Mouse (Mus musculus) CD4-positive naive resting alpha-beta T cell, adult 76 days (primary cell): ENCODE data around the gene Xlr. TPM values are rescaled to one million over a fixed set of nuclear protein-coding genes. Genes with fewer than 3 reads are reported as not detected.

Experiments used
- total RNA-seq: library from RNA; stranded (reverse); gene quantifications from one replicate; pipeline ENCODE4 v1.2.4, GENCODE M21; 2023

The Xlr gene
- 1.2 TPM for total RNA-seq

DNA sequence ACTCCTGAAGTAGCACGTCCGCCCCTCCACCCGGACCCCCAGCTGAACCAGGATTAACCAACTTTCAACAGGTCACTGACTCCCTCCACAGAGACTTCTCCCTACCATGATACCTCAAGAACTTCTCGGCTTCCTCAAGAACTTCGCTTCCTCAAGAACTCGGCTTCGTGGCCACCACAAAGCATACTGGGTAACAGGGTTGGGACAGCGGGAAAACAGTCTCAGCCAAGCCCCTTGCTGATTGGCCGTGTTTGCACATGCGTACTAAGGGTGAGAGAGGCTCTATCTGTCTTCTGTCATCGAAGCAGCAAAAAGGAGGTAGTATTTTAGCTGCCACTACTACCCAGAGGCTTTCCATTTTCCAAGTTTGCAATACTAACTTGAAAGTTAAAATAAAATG, at the start of gene Xlr:
Gene Xlr (minus strand): TSS at position 188 of the 400 bp plus-strand sequence.

DNA sequence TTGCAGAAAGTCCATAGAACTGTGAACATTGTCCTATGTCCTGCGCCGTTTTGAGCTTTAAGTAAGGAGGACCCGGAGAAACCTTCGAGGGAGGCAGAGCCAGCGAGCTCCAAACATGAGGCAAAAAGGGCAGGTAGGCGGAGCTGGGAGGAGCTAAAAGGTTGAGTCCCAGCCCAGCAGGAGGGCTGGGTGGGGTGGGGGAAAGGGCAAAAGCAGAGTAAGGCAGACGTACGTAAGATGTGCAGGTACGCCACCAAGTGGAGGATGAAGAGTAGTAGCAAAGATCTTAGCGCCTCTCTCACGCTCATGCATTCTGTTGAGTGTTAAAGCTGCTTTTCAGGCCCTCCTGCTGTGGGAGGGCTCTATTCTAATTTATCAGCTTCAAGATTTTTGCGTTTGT, 21.2 kb downstream of the Xlr start, which contains the start of gene Zfp36l3:
Gene Zfp36l3 (minus strand): TSS at position 119 of the 400 bp plus-strand sequence.

DNA sequence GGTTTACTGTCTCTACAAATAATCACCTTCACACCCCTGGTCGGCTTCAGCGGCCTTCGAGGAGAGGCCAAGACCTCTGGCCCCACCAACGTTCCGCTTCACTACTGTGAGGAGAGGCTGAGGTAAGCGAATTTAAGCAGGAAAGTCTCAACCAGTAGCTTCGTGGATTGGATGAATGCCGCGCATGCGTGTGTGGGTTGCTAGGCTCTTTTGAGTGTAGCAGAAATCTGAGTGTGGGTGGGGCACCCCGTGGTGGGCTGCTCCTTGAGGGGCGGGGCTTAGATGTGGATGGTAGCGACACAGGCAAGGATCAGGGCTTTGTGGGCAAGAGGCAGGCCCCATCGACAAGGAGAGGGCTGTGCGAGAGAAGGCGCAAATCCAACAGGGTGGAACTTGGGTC, 39.8 kb downstream of the Xlr start, which contains the start of gene 1700013H16Rik:
Gene 1700013H16Rik (minus strand): TSS at position 96 of the 400 bp plus-strand sequence.

Other genes starting within 250 kb of the Xlr start
- 5.9 TPM for gene Rtl8c, start 189.7 kb downstream of the Xlr start, total RNA-seq
- gene Gm14597, start 188.7 kb downstream of the Xlr start, total RNA-seq, result not detected
- 14.1 TPM for gene Rtl8a, start 154.0 kb downstream of the Xlr start, total RNA-seq
- 18.0 TPM for gene Rtl8b, start 127.3 kb downstream of the Xlr start, total RNA-seq
- gene 4930502E18Rik, start 72.9 kb downstream of the Xlr start, total RNA-seq, result not detected
- gene 1700013H16Rik, start 39.9 kb downstream of the Xlr start, total RNA-seq, result not detected
- not detected for gene Zfp36l3, start 21.3 kb downstream of the Xlr start, total RNA-seq